Mouse (Mus musculus) CH12.LX (cell line): Measurements from ENCODE around the gene Dhrs11. TPM values are rescaled to one million over a fixed set of nuclear protein-coding genes. Genes with fewer than 3 reads are reported as not detected.

ENCODE experiments used
- DNase-seq: peaks from one replicate; pipeline ENCODE4 v3.0.0-alpha.2; 2013; ENCODE audit errors: extremely low read depth
- H3K27ac ChIP-seq: 2 replicates; pipeline ENCODE4 v1.5.1; 2012; ENCODE audit warnings: low read depth, mild to moderate bottlenecking, control low read depth, moderate library complexity; ENCODE audit not compliant: insufficient read depth
- H3K27me3 ChIP-seq: replicated peaks from 2 replicates; pipeline ENCODE3; 2012; ENCODE audit warnings: inconsistent platforms
- H3K36me3 ChIP-seq, 2 experiments: replicated peaks in 1 of 2; 2 replicates each; pipeline versions ENCODE3 to v1.6.1; 2012; ENCODE audit warnings: inconsistent platforms in 1 of 2, low read length in 1 of 2, mild to moderate bottlenecking in 1 of 2, mixed read lengths in 1 of 2, moderate library complexity in 1 of 2; ENCODE audit not compliant: control insufficient read depth in 1 of 2, insufficient read depth in 1 of 2
- H3K4me1 ChIP-seq, 2 experiments: 2 replicates each; pipeline ENCODE4 v1.6.1; 2012; ENCODE audit warnings: inconsistent platforms in 1 of 2, moderate library complexity in 1 of 2; ENCODE audit not compliant: insufficient read depth in 2 of 2, control insufficient read depth in 1 of 2
- H3K4me2 ChIP-seq: 2 replicates; pipeline ENCODE4 v1.6.1; 2012; ENCODE audit warnings: low read depth, mild to moderate bottlenecking, control low read depth; ENCODE audit not compliant: poor library complexity, insufficient read depth, severe bottlenecking
- H3K4me3 ChIP-seq, 3 experiments: fragments of 150-350 bp in 1 of 3; sonication (generic) in 1 of 3; replicated peaks in 1 of 3; 2 replicates each; pipeline versions ENCODE3 to v1.5.1; 2011 to 2012; ENCODE audit warnings: low read depth in 2 of 3, low read length in 2 of 3, mild to moderate bottlenecking in 2 of 3, moderate library complexity in 2 of 3, control low read depth in 1 of 3, improper control_type of control experiment in 1 of 3, inconsistent platforms in 1 of 3, mixed read lengths in 1 of 3; ENCODE audit not compliant: poor library complexity in 1 of 3
- H3K79me2 ChIP-seq: replicated peaks from 2 replicates; pipeline ENCODE4 v1.6.1; 2012; ENCODE audit warnings: mild to moderate bottlenecking, moderate library complexity; ENCODE audit not compliant: control insufficient read depth, poor library complexity, insufficient read depth, severe bottlenecking; ENCODE audit errors: extremely low read depth
- H3K9ac ChIP-seq: 2 replicates; pipeline ENCODE4 v1.6.1; 2012; ENCODE audit warnings: low read depth, mild to moderate bottlenecking, control low read depth, moderate library complexity; ENCODE audit not compliant: insufficient read depth
- H3K9me3 ChIP-seq: replicated peaks from 2 replicates; pipeline ENCODE3; 2012; ENCODE audit warnings: low read length, inconsistent platforms, mixed read lengths
- BHLHE40 ChIP-seq: IDR thresholded peaks from 2 replicates; pipeline ENCODE4 v1.6.1; 2011; ENCODE audit warnings: mild to moderate bottlenecking, low read depth, low read length, improper control_type of control experiment
- CHD1 ChIP-seq: IDR thresholded peaks from 2 replicates; pipeline ENCODE4 v1.6.1; 2012; ENCODE audit warnings: low read depth, low read length, improper control_type of control experiment, inconsistent platforms
- CHD2 ChIP-seq: IDR thresholded peaks from 2 replicates; pipeline ENCODE4 v1.6.1; 2011; ENCODE audit warnings: low read length, improper control_type of control experiment
- CTCF ChIP-seq, 2 experiments: IDR thresholded peaks in 1 of 2; conservative IDR thresholded peaks in 1 of 2; 2 replicates each; pipeline ENCODE4 v1.5.1; 2011 to 2012; ENCODE audit warnings: low read depth in 2 of 2, low read length in 2 of 2, improper control_type of control experiment in 1 of 2, inconsistent platforms in 1 of 2, mild to moderate bottlenecking in 1 of 2, moderate library complexity in 1 of 2
- E2F4 ChIP-seq: IDR thresholded peaks from 2 replicates; pipeline ENCODE4 v1.6.1; 2011; ENCODE audit warnings: low read depth, low read length, improper control_type of control experiment; ENCODE audit not compliant: insufficient replicate concordance
- ELF1 ChIP-seq: IDR thresholded peaks from 2 replicates; pipeline ENCODE4 v1.6.1; 2014; ENCODE audit warnings: low read depth, mild to moderate bottlenecking, inconsistent platforms, low read length, improper control_type of control experiment
- EP300 ChIP-seq: IDR thresholded peaks from 2 replicates; pipeline ENCODE4 v1.6.1; 2011; ENCODE audit warnings: low read length, improper control_type of control experiment
- ETS1 ChIP-seq: conservative IDR thresholded peaks from 2 replicates; pipeline ENCODE4 v1.6.1; 2012; ENCODE audit warnings: low read depth, mild to moderate bottlenecking, inconsistent platforms, low read length, improper control_type of control experiment, moderate library complexity
- GABPA ChIP-seq: IDR thresholded peaks from 2 replicates; pipeline ENCODE4 v1.6.1; 2012; ENCODE audit warnings: low read depth, low read length, improper control_type of control experiment, inconsistent platforms; ENCODE audit not compliant: insufficient replicate concordance
- HCFC1 ChIP-seq: IDR thresholded peaks from 2 replicates; pipeline ENCODE4 v1.6.1; 2012; ENCODE audit warnings: low read depth, mild to moderate bottlenecking, inconsistent platforms, low read length, improper control_type of control experiment
- JUN ChIP-seq: IDR thresholded peaks from 2 replicates; pipeline ENCODE4 v1.6.1; 2011; ENCODE audit warnings: low read depth, mild to moderate bottlenecking, low read length, improper control_type of control experiment, moderate library complexity; ENCODE audit not compliant: insufficient read depth
- JUND ChIP-seq: conservative IDR thresholded peaks from 2 replicates; pipeline ENCODE4 v1.6.1; 2011; ENCODE audit warnings: low read depth, low read length, improper control_type of control experiment
- KAT2A ChIP-seq: IDR thresholded peaks from 2 replicates; pipeline ENCODE4 v1.6.1; 2012; ENCODE audit warnings: low read length, improper control_type of control experiment, inconsistent platforms; ENCODE audit not compliant: insufficient replicate concordance
- MAFK ChIP-seq: IDR thresholded peaks from 2 replicates; pipeline ENCODE4 v1.6.1; 2011; ENCODE audit warnings: low read length, improper control_type of control experiment; ENCODE audit not compliant: insufficient replicate concordance
- MEF2A ChIP-seq: IDR thresholded peaks from 2 replicates; pipeline ENCODE4 v1.6.1; 2014; ENCODE audit warnings: low read depth, mild to moderate bottlenecking, inconsistent platforms, low read length, improper control_type of control experiment, borderline replicate concordance
- MXI1 ChIP-seq: IDR thresholded peaks from 2 replicates; pipeline ENCODE4 v1.6.1; 2011; ENCODE audit warnings: mild to moderate bottlenecking, low read depth, low read length, improper control_type of control experiment
- MYC ChIP-seq: IDR thresholded peaks from 2 replicates; pipeline ENCODE4 v1.6.1; 2011; ENCODE audit warnings: low read depth, mild to moderate bottlenecking, improper control_type of control experiment, low read length
- NELFE ChIP-seq: IDR thresholded peaks from 2 replicates; pipeline ENCODE4 v1.6.1; 2011; ENCODE audit warnings: low read depth, low read length, improper control_type of control experiment
- POLR2A ChIP-seq: IDR thresholded peaks from 2 replicates; pipeline ENCODE4 v1.6.1; 2011; ENCODE audit warnings: low read depth, mild to moderate bottlenecking, improper control_type of control experiment, low read length
- POLR2AphosphoS2 ChIP-seq: IDR thresholded peaks from 2 replicates; pipeline ENCODE4 v1.6.1; 2011; ENCODE audit warnings: low read depth, low read length, improper control_type of control experiment
- RAD21 ChIP-seq: IDR thresholded peaks from 2 replicates; pipeline ENCODE4 v1.6.1; 2011; ENCODE audit warnings: low read depth, mild to moderate bottlenecking, low read length, improper control_type of control experiment, moderate library complexity
- SIN3A ChIP-seq: IDR thresholded peaks from 2 replicates; pipeline ENCODE4 v1.6.1; 2012; ENCODE audit warnings: low read length, improper control_type of control experiment, inconsistent platforms
- TBP ChIP-seq: conservative IDR thresholded peaks from 2 replicates; pipeline ENCODE4 v1.6.1; 2011; ENCODE audit warnings: low read depth, low read length, improper control_type of control experiment
- TCF12 ChIP-seq: IDR thresholded peaks from 2 replicates; pipeline ENCODE4 v1.6.1; 2014; ENCODE audit warnings: low read depth, mild to moderate bottlenecking, inconsistent platforms, low read length, improper control_type of control experiment
- UBTF ChIP-seq: IDR thresholded peaks from 2 replicates; pipeline ENCODE4 v1.6.1; 2012; ENCODE audit warnings: low read depth, mild to moderate bottlenecking, inconsistent platforms, low read length, improper control_type of control experiment, moderate library complexity
- USF1 ChIP-seq: IDR thresholded peaks from 2 replicates; pipeline ENCODE4 v1.6.1; 2014; ENCODE audit warnings: low read depth, mild to moderate bottlenecking, inconsistent platforms, low read length, improper control_type of control experiment
- USF2 ChIP-seq: conservative IDR thresholded peaks from 2 replicates; pipeline ENCODE4 v1.6.1; 2011; ENCODE audit warnings: low read depth, low read length, improper control_type of control experiment
- ZNF384 ChIP-seq: IDR thresholded peaks from 2 replicates; pipeline ENCODE4 v1.6.1; 2012; ENCODE audit warnings: low read depth, low read length, improper control_type of control experiment, inconsistent platforms
- dilution Hi-C: fragments of 300-500 bp; cut with MboI; formaldehyde crosslinking; loops from 2 replicates; pipeline ENCODE4 v1.14.3; 2020; ENCODE audit warnings: low sequenced_read_pairs; ENCODE audit not compliant: extremely low pct_unique_long_range_greater_than_20kb, extremely low pct_ligation_motif_present
- in situ Hi-C: fragments of 300-500 bp; cut with MboI; formaldehyde crosslinking; loops from 3 replicates; pipeline ENCODE4 v1.14.3; 2019; ENCODE audit warnings: low sequenced_read_pairs, low pct_ligation_motif_present, low pct_unique_long_range_greater_than_20kb, mixed read lengths
- polyA plus RNA-seq: library from polyadenylated mRNA; unstranded; fragments of >175 nt; gene quantifications from 2 replicates; pipeline ENCODE4 v1.2.1, GENCODE M21; 2012; ENCODE audit warnings: low read depth; ENCODE audit not compliant: insufficient read length
- total RNA-seq, 2 experiments: library from RNA; depleted of rRNA; stranded (reverse); fragments of 300-350 nt in 1 of 2; fragments of >200 nt in 1 of 2; gene quantifications; 2 replicates each; pipeline ENCODE4 v1.2.3; 2012 to 2014

The Dhrs11 gene
- total and polyA plus RNA-seq, 3 experiments, result 6.1 to 17.1 (median 8.3) TPM

GRCm38 (mm10) chr11:84826185-84826584, 2.6 kb downstream of the Dhrs11 start:
- H3K4me3 ChIP-seq, result no peak overlapping the region
- H3K27ac ChIP-seq, result no peak overlapping the region
- H3K4me1 ChIP-seq, result peaks cover 7 to 46% of the 10 kb centered on the region in 2 experiments
- no peaks in the 10 kb centered on the region for H3K9me3 ChIP-seq
- H3K4me2 ChIP-seq, result no peak overlapping the region
- H3K36me3 ChIP-seq, result peaks cover 13 to 64% of the 10 kb centered on the region in 2 experiments
- H3K9ac ChIP-seq, result no peak overlapping the region
- TF ChIP-seq MEF2A (no peak), MYC (no peak), EP300 (no peak), MXI1 (no peak), SIN3A (no peak), ELF1 (no peak), JUN (no peak), CTCF (conservative IDR thresholded peaks at IDR 0.05 in 1 of 2, IDR thresholded peaks at IDR 0.05 in 1 of 2; ENCODE audit: low read depth in 2 of 2, low read length in 2 of 2) (no peak), POLR2AphosphoS2 (no peak), UBTF (no peak), RAD21 (no peak), USF2 (no peak), CHD2 (no peak), NELFE (no peak), GABPA (no peak), MAFK (no peak), JUND (no peak)
- no peaks in the 10 kb centered on the region for H3K79me2 ChIP-seq
- in situ Hi-C loops (no loop called here), dilution Hi-C loops (no loop called here)
- no peak for DNase-seq
- H3K27me3 ChIP-seq, result no peaks in the 10 kb centered on the region

GRCm38 (mm10) chr11:84825261-84825807, 3.5 kb downstream of the Dhrs11 start:
- Histone ChIP-seq H3K4me3 (no peak overlapping the region), H3K4me1 (peaks cover 9 to 54% of the 10 kb centered on the region in 2 experiments), H3K27me3 (no peaks in the 10 kb centered on the region), H3K27ac (no peak overlapping the region), H3K79me2 (no peaks in the 10 kb centered on the region; the same call in 1 of the 2 replicates), H3K36me3 (peaks cover 10 to 63% of the 10 kb centered on the region in 2 experiments), H3K9ac (no peak overlapping the region), H3K4me2 (no peak overlapping the region), H3K9me3 (no peaks in the 10 kb centered on the region)
- in situ Hi-C loops, result no loop called here
- dilution Hi-C loops, result no loop called here
- no peak for DNase-seq
- TF ChIP-seq MYC (no peak), USF1 (no peak), RAD21 (no peak), POLR2A (no peak), MEF2A (no peak), CHD1 (no peak), E2F4 (no peak), BHLHE40 (no peak), TBP (no peak), KAT2A (no peak), ELF1 (no peak), CHD2 (no peak), TCF12 (no peak), HCFC1 (no peak), ETS1 (no peak), ZNF384 (no peak)
